Mouse (Mus musculus): ENCODE measurements at regions not wholly inside any gene's neighbourhood (a gene's known extent, or its start where the extent isn't known, plus 50 kb on each side); places are given as distances from the start of the nearest gene placed in this dataset.
A peak's percentile ranks its signal among the peaks of the same experiment; 100 is the strongest.
"Not testable (repeated sequence)": the region's sequence is repeated elsewhere in the genome, so short reads cannot be mapped to it uniquely, and the experiment has no call there.

- Histone ChIP-seq H3K9me3 (ENCODE audit: control insufficient read depth, low read length) (no peaks in the 10 kb centered on the region), H3K27ac (no peak overlapping the region), H3K9ac (replicated peaks) (no peak overlapping the region), H3K4me2 (ENCODE audit: low read depth) (no peak overlapping the region), H3K27me3 (ENCODE audit: control insufficient read depth, insufficient read depth, low read length) (no peaks in the 10 kb centered on the region), H3K4me1 (replicated peaks; ENCODE audit: control insufficient read depth in 2 of 2, insufficient read depth in 2 of 2, low read length in 1 of 2) (no peaks in the 10 kb centered on the region), H3K4me3 (ENCODE audit: insufficient read depth in 1 of 2, low read depth in 2 of 2, low read length in 2 of 2) (no peak overlapping the region), H3K36me3 (replicated peaks; ENCODE audit: control insufficient read depth, insufficient read depth, low read depth) (no peaks in the 10 kb centered on the region)
- DNase-seq (ENCODE audit: low read depth in 3 of 3, low spot score in 3 of 3): no peak
- WGBS (ENCODE audit: insufficient replicate concordance): 55% methylated on average over 3 of the region's 3 CpGs
- no peak for ATAC-seq (ENCODE audit: insufficient read depth)
- TF ChIP-seq EP300 (IDR thresholded peaks at IDR 0.05; ENCODE audit: low read depth) (no peak), CTCF (IDR thresholded peaks at IDR 0.05; ENCODE audit: low read depth) (no peak)
Measured at GRCm38 (mm10) chr16:86456649-86457048, 555.0 kb upstream of the Adamts5 start.

- WGBS (ENCODE audit: insufficient replicate concordance): 38% methylated on average over 3 of the region's 3 CpGs
- Histone ChIP-seq H3K9me3 (ENCODE audit: control insufficient read depth, low read length) (no peaks in the 10 kb centered on the region), H3K4me3 (ENCODE audit: insufficient read depth in 1 of 2, low read depth in 2 of 2, low read length in 2 of 2) (no peak overlapping the region), H3K27me3 (ENCODE audit: control insufficient read depth, insufficient read depth, low read length) (no peaks in the 10 kb centered on the region), H3K4me1 (replicated peaks; ENCODE audit: control insufficient read depth in 2 of 2, insufficient read depth in 2 of 2, low read length in 1 of 2) (no peaks in the 10 kb centered on the region), H3K27ac (no peak overlapping the region), H3K9ac (replicated peaks) (no peak overlapping the region), H3K4me2 (ENCODE audit: low read depth) (no peak overlapping the region), H3K36me3 (replicated peaks; ENCODE audit: control insufficient read depth, insufficient read depth, low read depth) (no peaks in the 10 kb centered on the region)
- DNase-seq (ENCODE audit: low read depth in 3 of 3, low spot score in 3 of 3) (no peak), ATAC-seq (ENCODE audit: insufficient read depth) (no peak)
- TF ChIP-seq CTCF (IDR thresholded peaks at IDR 0.05; ENCODE audit: low read depth): no peak
- TF ChIP-seq EP300 (IDR thresholded peaks at IDR 0.05; ENCODE audit: low read depth): no peak
Measured at GRCm38 (mm10) chr16:86454810-86455209, 553.2 kb upstream of the Adamts5 start.

DNA sequence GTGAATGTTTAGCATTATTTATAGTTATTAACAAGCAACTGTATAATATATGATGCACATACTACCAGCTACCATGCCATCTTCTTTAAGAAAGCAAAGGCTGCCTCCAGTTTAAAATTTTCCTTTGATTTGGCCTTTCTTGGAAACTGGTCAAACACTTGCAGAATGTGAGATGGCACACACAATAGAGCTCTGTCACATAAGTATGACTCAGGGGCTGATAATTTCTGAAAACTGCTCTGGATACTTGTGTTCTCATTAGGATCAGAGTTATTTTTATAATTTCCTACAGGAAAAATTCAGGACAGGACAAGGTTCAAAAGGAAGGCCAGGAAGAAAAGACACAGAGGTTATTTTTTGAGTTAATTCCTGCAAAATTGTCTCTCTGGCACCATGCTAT lies 552.4 kb upstream of the Adamts5 start:
- ATAC-seq (ENCODE audit: insufficient read depth): no peak
- no peak overlapping the region for H3K27ac ChIP-seq
- no peak overlapping the region for H3K4me3 ChIP-seq (ENCODE audit: insufficient read depth in 1 of 2, low read depth in 2 of 2, low read length in 2 of 2)
- TF ChIP-seq CTCF (IDR thresholded peaks at IDR 0.05; ENCODE audit: low read depth) (no peak), EP300 (IDR thresholded peaks at IDR 0.05; ENCODE audit: low read depth) (no peak)
- H3K9me3 ChIP-seq (ENCODE audit: control insufficient read depth, low read length): no peaks in the 10 kb centered on the region
- H3K27me3 ChIP-seq (ENCODE audit: control insufficient read depth, insufficient read depth, low read length): no peaks in the 10 kb centered on the region
- no peak overlapping the region for H3K9ac ChIP-seq (replicated peaks)
- no peak overlapping the region for H3K4me2 ChIP-seq (ENCODE audit: low read depth)
- H3K4me1 ChIP-seq (replicated peaks; ENCODE audit: control insufficient read depth in 2 of 2, insufficient read depth in 2 of 2, low read length in 1 of 2): no peaks in the 10 kb centered on the region
- no peaks in the 10 kb centered on the region for H3K36me3 ChIP-seq (replicated peaks; ENCODE audit: control insufficient read depth, insufficient read depth, low read depth)
- DNase-seq (ENCODE audit: low read depth in 3 of 3, low spot score in 3 of 3): no peak

DNA sequence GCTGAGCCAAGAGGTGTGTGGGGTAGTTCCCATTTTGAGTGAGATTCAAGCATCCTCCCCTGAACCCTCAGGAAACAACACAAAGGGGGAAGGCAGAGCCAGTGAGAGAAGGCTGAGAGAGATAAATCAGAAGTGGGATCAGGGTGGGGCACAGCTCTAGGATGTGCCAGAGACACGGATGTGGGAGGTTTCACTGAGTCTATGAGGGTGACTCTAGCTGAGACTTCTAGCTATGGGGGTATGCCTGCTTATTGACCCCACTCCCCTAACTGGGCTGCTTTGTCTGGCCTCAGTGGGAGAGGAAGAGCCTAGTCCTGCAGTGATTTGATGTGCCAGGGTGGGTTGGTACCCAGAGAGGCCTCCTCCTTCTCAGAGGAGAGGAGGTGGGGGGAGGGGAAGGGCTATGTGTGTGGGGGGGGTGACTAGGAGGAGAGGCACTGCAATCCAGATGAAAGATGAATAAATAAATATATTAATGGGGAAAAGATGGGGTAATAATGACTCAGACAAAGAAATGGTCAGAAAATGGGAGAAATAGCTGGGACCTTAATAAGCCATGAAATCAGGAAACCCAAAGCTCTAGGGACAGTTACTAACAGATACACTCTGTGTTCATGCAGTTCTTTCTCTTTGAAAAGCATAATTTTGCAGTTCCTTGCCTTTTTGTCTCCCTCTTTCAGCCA lies 547.0 kb upstream of the Adamts5 start:
- H3K36me3 ChIP-seq (replicated peaks; ENCODE audit: control insufficient read depth, insufficient read depth, low read depth): no peaks in the 10 kb centered on the region
- H3K4me1 ChIP-seq (replicated peaks; ENCODE audit: control insufficient read depth in 2 of 2, insufficient read depth in 2 of 2, low read length in 1 of 2): no peaks in the 10 kb centered on the region
- H3K9ac ChIP-seq (replicated peaks): no peak overlapping the region
- H3K27ac ChIP-seq: no peak overlapping the region
- no peak overlapping the region for H3K4me2 ChIP-seq (ENCODE audit: low read depth)
- 18% methylated on average over 1 of the region's 1 CpGs for WGBS (ENCODE audit: insufficient replicate concordance)
- H3K27me3 ChIP-seq (ENCODE audit: control insufficient read depth, insufficient read depth, low read length): no peaks in the 10 kb centered on the region
- H3K4me3 ChIP-seq (ENCODE audit: insufficient read depth in 1 of 2, low read depth in 2 of 2, low read length in 2 of 2): no peak overlapping the region
- ATAC-seq (ENCODE audit: insufficient read depth) (no peak), DNase-seq (ENCODE audit: low read depth in 3 of 3, low spot score in 3 of 3) (no peak)
- no peaks in the 10 kb centered on the region for H3K9me3 ChIP-seq (ENCODE audit: control insufficient read depth, low read length)
- TF ChIP-seq EP300 (IDR thresholded peaks at IDR 0.05; ENCODE audit: low read depth): no peak
- no peak for TF ChIP-seq CTCF (IDR thresholded peaks at IDR 0.05; ENCODE audit: low read depth)

- H3K4me2 ChIP-seq (ENCODE audit: low read depth); H3K36me3 ChIP-seq (replicated peaks; ENCODE audit: control insufficient read depth, insufficient read depth, low read depth); H3K9me3 ChIP-seq (ENCODE audit: control insufficient read depth, low read length); H3K4me1 ChIP-seq (replicated peaks; ENCODE audit: control insufficient read depth in 2 of 2, insufficient read depth in 2 of 2, low read length in 1 of 2); H3K27me3 ChIP-seq (ENCODE audit: control insufficient read depth, insufficient read depth, low read length); H3K9ac ChIP-seq (replicated peaks); H3K27ac ChIP-seq; ATAC-seq (ENCODE audit: insufficient read depth); H3K4me3 ChIP-seq (ENCODE audit: insufficient read depth in 1 of 2, low read depth in 2 of 2, low read length in 2 of 2): not testable (repeated sequence)
- peak; percentile 36 for TF ChIP-seq CTCF (IDR thresholded peaks at IDR 0.05; ENCODE audit: low read depth)
- 16% methylated on average over 5 of the region's 5 CpGs for WGBS (ENCODE audit: insufficient replicate concordance)
- peak in 1 of 3 experiments; percentile 1 for DNase-seq (ENCODE audit: low read depth in 3 of 3, low spot score in 3 of 3)
Measured at GRCm38 (mm10) chr16:86419458-86419857, 517.8 kb upstream of the Adamts5 start.

Measured in liver, embryonic 14.5 days (tissue).